Mouse (Mus musculus): ENCODE measurements at regions not wholly inside any gene's neighbourhood (a gene's known extent, or its start where the extent isn't known, plus 50 kb on each side); places are given as distances from the start of the nearest gene placed in this dataset.

- in situ Hi-C loops (cut with MboI, MseI): no loop called here
Observed at GRCm38 (mm10) chr11:34977861-34978260, 143.2 kb upstream of the Slit3 start.

GRCm38 (mm10) chr11:34975771-34976302 is 142.4 kb upstream of the Spdl1 start:
- in situ Hi-C loops (cut with MboI, MseI): no loop called here

- in situ Hi-C loops (cut with MboI, MseI): no loop called here
Observed at GRCm38 (mm10) chr11:34973467-34973921, 140.1 kb upstream of the Spdl1 start.

GRCm38 (mm10) chr11:34973012-34973411 is 139.6 kb upstream of the Spdl1 start:
- in situ Hi-C loops (cut with MboI, MseI): no loop called here

- in situ Hi-C loops (cut with MboI, MseI): no loop called here
Observed at GRCm38 (mm10) chr11:34959291-34959690, 125.8 kb upstream of the Spdl1 start.

GRCm38 (mm10) chr11:34941486-34942456 is 108.3 kb upstream of the Spdl1 start:
- in situ Hi-C loops (cut with MboI, MseI): no loop called here

GRCm38 (mm10) chr11:34940151-34940550 is 106.7 kb upstream of the Spdl1 start:
- in situ Hi-C loops (cut with MboI, MseI): no loop called here

- in situ Hi-C loops (cut with MboI, MseI): no loop called here
Observed at GRCm38 (mm10) chr11:34939002-34939401, 105.6 kb upstream of the Spdl1 start.

- in situ Hi-C loops (cut with MboI, MseI): no loop called here
Observed at GRCm38 (mm10) chr11:34932191-34932590, 98.8 kb upstream of the Spdl1 start.

- in situ Hi-C loops (cut with MboI, MseI): no loop called here
Observed at GRCm38 (mm10) chr11:34917175-34917574, 83.7 kb upstream of the Spdl1 start.

- in situ Hi-C loops (cut with MboI, MseI): no loop called here
Observed at GRCm38 (mm10) chr11:34909841-34910240, 76.4 kb upstream of the Spdl1 start.

GRCm38 (mm10) chr11:34904271-34904670 is 70.8 kb upstream of the Spdl1 start:
- in situ Hi-C loops (cut with MboI, MseI): no loop called here

- in situ Hi-C loops (cut with MboI, MseI): no loop called here
Observed at GRCm38 (mm10) chr11:34899400-34899799, 66.0 kb upstream of the Spdl1 start.

GRCm38 (mm10) chr11:34895624-34896023 is 62.2 kb upstream of the Spdl1 start:
- in situ Hi-C loops (cut with MboI, MseI): no loop called here

GRCm38 (mm10) chr11:34888374-34889136 is 55.1 kb upstream of the Spdl1 start:
- in situ Hi-C loops (cut with MboI, MseI): no loop called here

- in situ Hi-C loops (cut with MboI, MseI): no loop called here
Observed at GRCm38 (mm10) chr11:34887587-34887986, 54.1 kb upstream of the Spdl1 start.
